Mouse (Mus musculus) hindbrain, postnatal 0 days (tissue): ENCODE results near the gene Acsl3. TPM values are rescaled to one million over a fixed set of nuclear protein-coding genes. Genes with fewer than 3 reads are reported as not detected.

ENCODE experiments used
- ATAC-seq: fragments of 200-750 bp; cut with Nextera tagmentation; 2 replicates; pipeline ENCODE4 v1.8.0; 2017; ENCODE audit warnings: mild to moderate bottlenecking, moderate TSS enrichment, moderate library complexity
- DNase-seq: peaks from one replicate; pipeline ENCODE4 v3.0.0-alpha.2; 2015; ENCODE audit warnings: low spot score
- H3K27ac ChIP-seq: fragments of 300-500 bp; sonication (generic); 2 replicates; pipeline ENCODE4 v1.5.1; 2014; ENCODE audit warnings: mild to moderate bottlenecking
- H3K27me3 ChIP-seq: fragments of 300-500 bp; sonication (generic); 2 replicates; pipeline ENCODE4 v1.6.1; 2014; ENCODE audit warnings: low read length, mixed read lengths; ENCODE audit not compliant: insufficient read depth
- H3K36me3 ChIP-seq: fragments of 300-500 bp; sonication (generic); 2 replicates; pipeline ENCODE4 v1.6.1; 2014; ENCODE audit warnings: low read length, mixed read lengths; ENCODE audit not compliant: insufficient read depth
- H3K4me1 ChIP-seq: fragments of 300-500 bp; sonication (generic); 2 replicates; pipeline ENCODE4 v1.6.1; 2014; ENCODE audit warnings: antibody characterized with exemption, low read length, mixed read lengths; ENCODE audit not compliant: insufficient read depth
- H3K4me2 ChIP-seq: fragments of 300-500 bp; sonication (generic); 2 replicates; pipeline ENCODE4 v1.6.1; 2014; ENCODE audit warnings: low read depth, mild to moderate bottlenecking, low read length, moderate library complexity, mixed read lengths
- H3K4me3 ChIP-seq: fragments of 300-500 bp; sonication (generic); 2 replicates; pipeline ENCODE4 v1.5.1; 2014; ENCODE audit warnings: low read length
- H3K9ac ChIP-seq: fragments of 300-500 bp; sonication (generic); replicated peaks from 2 replicates; pipeline ENCODE4 v1.6.1; 2014; ENCODE audit warnings: mild to moderate bottlenecking, low read length, moderate library complexity, mixed read lengths
- H3K9me3 ChIP-seq: fragments of 300-500 bp; sonication (generic); 2 replicates; pipeline ENCODE4 v1.6.1; 2016; ENCODE audit warnings: low read length, mixed read lengths
- CTCF ChIP-seq: IDR thresholded peaks from 2 replicates; pipeline ENCODE4 v1.5.1; 2016; ENCODE audit warnings: antibody characterized with exemption, control low read depth, low read depth
- WGBS: fragments of 180-500 bp; shearing (Covaris S2); extraction: QIAGEN DNeasy Blood & Tissue Kit; methylation state at CpG from one replicate; pipeline ENCODE4 v1.1.7; 2014; 5-methylcytosine and 5-hydroxymethylcytosine counted together
- polyA plus RNA-seq: library from polyadenylated mRNA; unstranded; fragments of >200 nt; fragmentation: Nextera tagmentation; extraction: Ambion mirVana; gene quantifications from 2 replicates; pipeline ENCODE4 v1.2.1, GENCODE M21; 2015
- total RNA-seq: library from RNA; depleted of rRNA; stranded (reverse); fragments of >200 nt; gene quantifications from 2 replicates; pipeline ENCODE4 v1.2.3, GENCODE M21; 2014; rRNA removed

Acsl3 gene
- total and polyA plus RNA-seq, 2 experiments from 2014 or later, result 79.2 to 86.3 TPM

DNA sequence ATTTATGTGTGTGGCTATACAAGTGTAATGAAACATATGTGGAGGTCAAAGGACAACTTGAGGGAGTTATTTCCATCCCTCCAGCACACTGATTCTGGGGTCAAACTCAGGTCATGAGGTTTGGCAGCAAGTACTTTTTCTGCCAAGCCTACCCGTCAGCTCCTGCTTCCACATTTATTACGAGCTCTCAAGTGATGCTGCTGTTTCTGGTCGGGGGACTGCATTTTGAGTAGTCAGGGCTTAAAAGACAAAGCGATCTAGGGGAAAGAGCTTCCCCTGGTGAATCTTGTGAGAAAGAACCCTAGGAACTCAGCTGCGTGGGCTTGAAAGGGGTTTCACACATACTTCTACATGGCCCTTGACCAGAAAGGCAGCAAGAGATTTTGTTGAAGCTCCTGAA lies 80.0 kb downstream of the Acsl3 start:
- TF ChIP-seq CTCF, result no peak
- no peaks in the 10 kb centered on the region for H3K27me3 ChIP-seq
- H3K4me3 ChIP-seq, result no peak overlapping the region
- ATAC-seq (no peak), DNase-seq (no peak)
- H3K4me2 ChIP-seq, result no peak overlapping the region
- no peaks in the 10 kb centered on the region for H3K4me1 ChIP-seq
- H3K9me3 ChIP-seq, result no peaks in the 10 kb centered on the region
- H3K36me3 ChIP-seq, result no peaks in the 10 kb centered on the region
- WGBS, result 56% methylated on average over 5 of the region's 5 CpGs
- no peak overlapping the region for H3K9ac ChIP-seq
- H3K27ac ChIP-seq, result no peak overlapping the region

- no peak overlapping the region for H3K4me3 ChIP-seq
- H3K36me3 ChIP-seq, result no peaks in the 10 kb centered on the region
- 69% methylated on average over 11 of the region's 11 CpGs for WGBS
- no peaks in the 10 kb centered on the region for H3K27me3 ChIP-seq
- no peak overlapping the region for H3K9ac ChIP-seq
- no peak overlapping the region for H3K4me2 ChIP-seq
- H3K27ac ChIP-seq, result no peak overlapping the region
- ATAC-seq, result peak; percentile 43; the same call in 1 of the 2 replicates
- peak; percentile 27 for DNase-seq
- H3K9me3 ChIP-seq, result no peaks in the 10 kb centered on the region
- TF ChIP-seq CTCF, result no peak
- H3K4me1 ChIP-seq, result peaks cover 6% of the 10 kb centered on the region
Observed at GRCm38 (mm10) chr1:78740676-78741075, 83.1 kb downstream of the Acsl3 start.

DNA sequence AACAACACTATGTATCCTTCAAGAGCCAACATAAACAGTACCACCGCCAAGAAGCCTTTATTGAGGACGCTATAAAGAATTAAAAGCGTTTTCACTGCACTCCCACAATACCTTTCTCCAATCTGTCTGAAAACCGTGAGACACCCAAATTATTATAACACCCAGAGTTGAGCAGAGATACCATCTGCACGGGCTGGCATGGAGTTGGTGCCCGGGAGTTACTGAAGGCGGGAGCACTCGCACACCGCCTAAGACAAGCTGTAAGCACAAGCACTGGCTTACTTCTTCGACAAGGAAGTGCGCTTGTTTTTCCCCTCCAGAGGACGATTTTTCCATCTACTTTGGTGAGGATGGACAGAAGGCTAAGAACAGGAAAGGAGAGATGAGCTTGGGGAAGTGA lies 84.6 kb downstream of the Acsl3 start:
- Histone ChIP-seq H3K9me3 (no peaks in the 10 kb centered on the region), H3K27ac (no peak overlapping the region), H3K4me3 (no peak overlapping the region), H3K4me2 (no peak overlapping the region), H3K36me3 (no peaks in the 10 kb centered on the region), H3K4me1 (peaks cover 6% of the 10 kb centered on the region), H3K9ac (no peak overlapping the region), H3K27me3 (no peaks in the 10 kb centered on the region)
- no peak for DNase-seq
- TF ChIP-seq CTCF, result no peak
- ATAC-seq, result no peak
- WGBS, result 85% methylated on average over 12 of the region's 12 CpGs

DNA sequence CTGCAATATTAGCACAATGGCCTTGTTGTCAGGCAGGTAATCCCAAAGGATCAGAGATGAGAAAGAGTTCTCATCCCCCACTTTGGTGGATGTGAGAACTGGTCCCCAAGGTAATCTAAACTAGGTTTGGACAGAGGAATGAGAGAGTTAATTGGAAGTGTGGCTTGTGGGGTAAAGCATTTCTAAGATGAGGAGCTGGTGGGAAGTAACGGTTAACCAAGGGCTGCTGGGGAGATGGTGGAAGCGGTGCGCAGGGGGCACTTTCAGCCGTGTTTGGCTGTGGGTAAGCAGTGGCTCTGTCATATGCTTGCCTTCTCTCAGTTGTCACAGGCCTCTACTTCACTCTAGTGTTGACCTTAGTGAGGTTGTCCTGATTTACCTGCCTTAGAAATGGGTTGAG lies 85.7 kb downstream of the Acsl3 start:
- Histone ChIP-seq H3K27me3 (no peaks in the 10 kb centered on the region), H3K36me3 (no peaks in the 10 kb centered on the region), H3K9ac (no peak overlapping the region), H3K27ac (no peak overlapping the region), H3K4me3 (no peak overlapping the region), H3K9me3 (no peaks in the 10 kb centered on the region), H3K4me1 (peaks cover 6% of the 10 kb centered on the region), H3K4me2 (no peak overlapping the region)
- DNase-seq, result no peak
- TF ChIP-seq CTCF, result no peak
- 90% methylated on average over 4 of the region's 4 CpGs for WGBS
- no peak for ATAC-seq

DNA sequence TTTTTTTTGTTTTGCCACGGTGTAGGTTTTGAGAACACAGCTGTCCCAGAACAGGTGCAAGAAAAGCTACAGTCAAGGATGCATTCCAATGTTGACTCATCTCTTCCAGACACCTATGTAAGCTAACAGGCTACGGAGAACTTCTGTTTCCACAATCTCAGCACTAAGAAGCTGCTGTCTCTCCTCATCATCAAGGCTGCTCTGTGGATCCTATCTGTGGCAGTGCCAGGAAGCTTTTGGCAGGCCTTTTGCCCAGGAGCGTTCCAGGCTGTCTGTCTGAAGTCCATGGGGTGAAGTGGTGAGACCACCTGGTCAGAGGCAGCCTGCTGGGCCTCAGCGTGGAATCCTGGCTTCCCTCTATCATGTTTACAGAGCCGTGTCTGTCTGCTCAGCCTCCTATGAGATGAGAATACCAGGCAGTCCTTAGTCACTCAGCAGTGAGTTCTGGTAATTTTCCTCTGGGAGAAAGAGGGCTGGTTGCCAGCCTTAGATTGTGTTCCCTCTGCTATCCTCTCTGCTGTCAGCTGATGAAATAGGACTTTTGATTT lies 87.7 kb downstream of the Acsl3 start:
- DNase-seq (peak; percentile 55), ATAC-seq (peak; percentile 70)
- 30% methylated on average over 5 of the region's 5 CpGs for WGBS

More for the DNA sequence above, 87.7 kb downstream of the Acsl3 start:
- no peaks in the 10 kb centered on the region for H3K36me3 ChIP-seq
- H3K4me3 ChIP-seq, result no peak overlapping the region
- no peak overlapping the region for H3K4me2 ChIP-seq
- peaks cover 6% of the 10 kb centered on the region for H3K4me1 ChIP-seq
- no peaks in the 10 kb centered on the region for H3K27me3 ChIP-seq
- H3K9ac ChIP-seq, result no peak overlapping the region
- H3K27ac ChIP-seq, result peak overlapping the region; percentile 62; the same call in 1 of the 2 replicates
- H3K9me3 ChIP-seq, result no peaks in the 10 kb centered on the region
- no peak for TF ChIP-seq CTCF

Other genes starting within 250 kb of the Acsl3 start
- gene Farsb, start 168.9 kb upstream of the Acsl3 start, total RNA-seq, result 72.8 and 75.5 TPM in 2 replicates
- gene Farsb, start 168.9 kb upstream of the Acsl3 start, polyA plus RNA-seq, result 123 and 129 TPM in 2 replicates
- not detected in 2 replicates for gene Mogat1, start 146.8 kb upstream of the Acsl3 start, total RNA-seq
- 0.49 and 0.91 TPM in 2 replicates for gene Mogat1, start 146.8 kb upstream of the Acsl3 start, polyA plus RNA-seq
- 0.89 and 1.7 TPM in 2 replicates for gene BC035947, start 145.7 kb upstream of the Acsl3 start, total RNA-seq
- gene BC035947, start 145.7 kb upstream of the Acsl3 start, polyA plus RNA-seq, result 0.79 and 0.89 TPM in 2 replicates
- 6.2 and 6.5 TPM in 2 replicates for gene Utp14b, start 213 bp downstream of the Acsl3 start, total RNA-seq
- gene Utp14b, start 213 bp downstream of the Acsl3 start, polyA plus RNA-seq, result 3.0 and 3.2 TPM in 2 replicates
- 0.79 and 2.0 TPM in 2 replicates for gene Kcne4, start 158.9 kb downstream of the Acsl3 start, total RNA-seq
- 1.5 and 1.7 TPM in 2 replicates for gene Kcne4, start 158.9 kb downstream of the Acsl3 start, polyA plus RNA-seq